Mouse (Mus musculus) adrenal gland, postnatal 25 days (tissue): ENCODE measurements at regions not wholly inside any gene's neighbourhood (a gene's known extent, or its start where the extent isn't known, plus 50 kb on each side); places are given as distances from the start of the nearest gene placed in this dataset.

ENCODE experiments used
- DNase-seq: peaks from one replicate; pipeline ENCODE4 v3.0.0; 2021; ENCODE audit warnings: mixed read lengths

DNA sequence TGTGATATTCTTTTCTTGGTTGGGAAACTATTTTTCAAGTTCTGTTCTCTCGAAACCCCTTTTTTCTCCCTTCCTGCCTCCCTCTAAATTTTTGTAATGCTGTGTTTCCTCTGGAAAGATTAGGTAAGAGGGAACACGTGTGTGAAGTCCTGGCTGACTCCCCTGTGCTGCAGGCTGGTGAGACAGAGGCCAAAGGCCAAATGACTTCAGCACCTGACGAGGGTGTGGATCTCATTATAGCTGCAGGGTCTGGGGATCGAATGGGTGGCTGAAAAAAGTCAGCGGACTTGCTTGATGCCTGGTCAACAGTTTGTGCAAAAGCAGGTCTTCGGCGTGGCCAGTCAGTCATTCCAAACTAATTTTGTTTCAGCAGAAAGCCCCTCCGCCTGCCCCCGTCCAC, 159.1 kb downstream of the En1 start:
- DNase-seq: no peak

DNA sequence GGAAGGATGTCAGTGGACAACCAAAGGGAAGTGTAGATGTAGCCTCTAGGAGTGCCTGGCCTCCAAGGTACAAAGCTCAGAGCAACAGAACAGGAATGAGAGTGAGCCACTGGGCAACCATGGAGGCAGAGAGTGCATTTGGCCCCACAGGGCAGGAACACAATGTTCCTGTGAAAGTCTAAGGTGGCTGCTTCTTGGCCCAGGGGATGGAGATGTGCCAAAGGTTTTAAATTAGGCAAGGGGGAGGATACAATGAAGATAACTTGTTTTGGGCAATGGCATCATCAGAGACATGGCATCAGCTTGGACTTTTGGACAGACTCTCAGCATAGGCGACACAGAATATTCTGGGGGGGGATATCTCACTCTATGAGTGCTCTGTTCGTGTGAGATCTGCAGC, 160.3 kb downstream of the En1 start:
- DNase-seq: no peak

DNA sequence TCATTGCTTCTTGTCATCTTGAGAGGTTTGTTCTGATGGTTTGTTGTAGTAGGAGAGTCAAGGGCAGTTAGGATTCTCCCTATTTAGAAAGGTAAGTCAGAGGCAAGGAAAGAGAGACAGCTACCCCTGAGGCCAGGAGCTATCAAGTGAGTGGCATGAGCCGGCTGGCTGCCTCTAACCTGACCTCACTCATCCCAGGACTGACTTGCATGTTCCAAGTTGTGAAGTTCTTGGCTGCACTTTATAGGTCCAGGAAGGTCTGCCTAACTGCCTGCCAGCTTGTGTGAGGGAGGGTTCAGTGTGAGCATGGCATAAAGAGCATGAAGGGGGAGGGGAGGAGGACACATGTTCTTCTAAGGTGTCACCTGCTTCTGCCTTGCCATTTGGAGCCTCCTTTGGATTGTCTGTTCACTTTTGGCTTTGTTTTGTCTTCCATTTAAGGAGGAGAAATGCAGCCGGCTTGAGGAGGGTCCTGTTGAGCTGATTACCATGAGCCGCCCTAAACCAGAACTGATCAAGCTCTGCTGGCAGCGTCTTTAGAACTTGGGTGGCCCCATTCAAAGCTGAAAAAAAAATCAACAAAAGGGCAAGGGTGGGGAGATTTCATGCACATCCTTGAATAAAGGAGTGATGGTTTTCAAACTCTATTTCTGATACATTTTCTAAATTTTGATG, 160.8 kb downstream of the En1 start:
- no peak for DNase-seq

DNA sequence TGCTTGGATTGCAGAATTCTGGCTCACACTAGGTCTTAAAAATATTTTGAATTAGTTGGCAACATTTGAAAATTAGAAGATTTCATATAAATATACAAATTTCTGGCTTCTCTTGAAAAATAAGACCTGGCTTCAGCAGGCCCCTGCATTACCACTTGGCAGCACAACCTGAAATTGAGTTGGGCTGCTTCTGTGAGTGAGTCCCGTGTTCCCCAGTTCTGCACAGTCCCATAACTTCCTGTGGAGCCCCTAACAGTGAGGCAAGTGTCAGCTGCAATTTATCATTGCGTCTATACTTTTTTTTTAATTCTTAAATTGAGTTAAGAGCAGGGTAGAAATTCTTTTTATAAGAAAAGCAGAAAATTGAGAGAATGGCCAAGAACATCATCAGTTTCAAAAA, 164.8 kb downstream of the En1 start:
- no peak for DNase-seq

DNA sequence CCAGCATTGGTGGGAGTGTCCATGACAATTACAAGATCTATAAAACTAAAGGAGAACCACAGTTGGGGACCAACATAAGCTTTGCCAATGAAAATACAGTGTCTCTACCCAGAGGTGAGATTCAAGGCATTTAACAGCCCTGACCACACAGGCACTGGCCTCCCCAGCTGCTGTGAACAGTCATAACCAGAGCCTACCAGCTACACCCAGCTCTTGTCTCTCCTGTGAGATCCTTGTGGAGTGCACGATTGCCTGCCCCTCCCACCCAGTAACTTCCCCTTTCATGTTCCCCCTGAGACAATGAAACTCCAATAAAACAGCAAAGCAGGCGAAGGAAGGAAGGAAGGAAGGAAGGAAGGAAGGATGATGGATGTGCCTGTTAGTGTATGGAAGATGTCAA, 169.1 kb downstream of the En1 start:
- no peak for DNase-seq

DNA sequence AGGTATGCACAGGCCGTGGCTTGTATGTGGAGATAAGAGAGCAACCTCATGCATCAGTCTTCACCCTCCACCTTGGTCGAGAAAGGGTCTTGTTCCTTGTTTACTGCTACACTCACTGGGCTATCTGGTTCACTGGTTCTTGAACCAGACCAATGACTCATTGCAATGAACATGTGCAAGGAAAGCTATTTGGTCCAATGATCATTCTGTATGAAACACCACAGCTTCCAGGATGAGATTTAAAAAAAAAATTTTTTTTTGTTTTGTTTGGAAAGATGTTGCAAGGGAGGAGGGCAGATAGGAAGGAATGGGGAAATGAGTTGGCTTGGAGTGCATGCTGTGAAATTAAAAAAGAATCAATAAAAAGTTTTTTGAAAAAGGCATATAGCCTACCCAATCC, 174.7 kb downstream of the En1 start:
- no peak for DNase-seq

DNA sequence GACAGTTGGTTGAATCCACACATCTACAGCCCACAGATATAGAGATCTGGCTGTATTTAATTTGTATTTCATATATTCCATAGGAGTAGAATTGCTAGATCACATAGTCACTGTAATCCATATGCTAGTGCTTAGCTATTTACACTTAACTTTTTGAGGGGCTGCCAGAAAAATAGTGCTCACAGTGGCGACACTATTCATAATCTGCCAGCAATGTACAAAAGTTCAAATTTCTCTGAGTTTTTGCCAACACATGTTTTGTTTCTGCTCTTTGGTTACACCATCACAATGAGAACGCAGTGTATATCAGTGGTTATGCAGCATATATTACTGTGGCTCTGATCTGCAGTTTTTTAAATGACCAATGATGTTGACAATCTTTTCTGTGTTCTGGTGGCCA, 175.2 kb downstream of the En1 start:
- no peak for DNase-seq

DNA sequence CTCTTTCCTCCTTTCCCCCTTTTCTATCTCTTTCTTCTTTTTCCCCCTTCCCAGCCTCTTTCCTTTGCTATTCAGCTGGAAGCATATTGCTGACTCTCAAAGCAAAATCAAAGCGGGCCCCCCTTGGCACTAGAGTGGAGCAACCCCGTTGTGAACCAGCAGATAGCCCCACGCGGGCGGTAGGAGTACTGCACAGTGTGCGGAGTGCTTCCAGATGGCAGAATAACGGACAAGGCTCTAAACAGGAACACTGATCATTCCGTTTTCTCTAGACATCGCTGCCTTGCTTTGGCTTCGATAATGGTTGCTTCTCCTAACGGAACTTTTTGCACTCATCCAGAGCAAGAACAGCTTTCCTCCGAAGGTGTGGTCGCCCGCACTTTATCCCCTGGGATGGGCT, 193.0 kb downstream of the En1 start:
- no peak for DNase-seq

DNA sequence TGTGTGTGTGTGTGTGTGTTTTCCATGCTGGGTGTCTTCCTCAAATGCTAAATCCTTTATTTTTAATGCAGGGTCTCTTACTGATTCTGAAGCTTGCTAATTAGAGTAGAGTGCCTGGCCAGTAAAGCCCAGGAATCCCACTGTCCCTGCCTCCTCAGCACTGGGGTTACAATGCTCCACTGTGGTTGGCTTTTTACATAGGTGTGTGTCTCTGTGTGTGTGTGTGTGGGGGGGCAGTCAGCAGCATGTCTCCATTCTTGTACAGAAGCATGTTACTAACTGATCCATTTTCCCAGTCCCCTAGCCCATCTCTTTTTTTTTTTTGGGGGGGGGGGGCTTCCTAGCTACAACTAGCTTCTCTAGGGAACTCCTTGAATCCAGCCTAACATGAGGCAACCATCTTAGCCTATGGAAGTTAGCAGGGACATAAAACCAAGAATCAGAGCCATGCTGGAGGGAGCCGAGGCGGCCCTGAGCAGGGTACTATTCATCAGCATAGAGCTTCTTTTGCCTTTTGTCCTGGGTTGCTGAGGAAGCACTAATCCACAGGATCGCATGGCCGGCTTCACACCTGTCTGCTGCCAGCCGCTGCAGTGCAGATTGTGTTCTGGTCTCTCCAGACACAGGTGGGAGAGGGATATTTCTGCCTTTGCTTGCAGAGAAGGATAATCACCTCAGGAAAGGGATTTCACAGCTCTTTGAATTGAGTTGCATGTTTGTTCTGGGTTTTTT, 199.2 kb downstream of the En1 start:
- DNase-seq: no peak

DNA sequence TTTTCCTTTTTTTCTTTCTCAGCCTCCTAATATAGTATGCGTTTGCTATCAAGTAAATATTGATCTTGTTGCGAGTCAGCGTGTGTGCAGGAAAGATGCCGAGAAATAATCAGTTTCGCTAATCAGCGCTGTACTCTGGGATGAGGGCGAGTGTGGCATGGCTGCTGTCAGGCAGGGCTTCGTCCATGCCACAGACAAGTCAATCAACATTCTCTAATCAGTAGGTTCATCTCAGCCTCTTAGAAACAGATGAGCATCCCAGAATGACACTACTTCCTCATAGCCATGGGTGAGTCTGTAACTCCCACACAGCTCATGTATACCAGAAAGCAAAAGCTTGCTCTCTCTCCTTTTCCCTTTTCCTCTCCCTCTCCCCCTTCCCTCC, 199.8 kb downstream of the En1 start:
- DNase-seq: no peak

DNA sequence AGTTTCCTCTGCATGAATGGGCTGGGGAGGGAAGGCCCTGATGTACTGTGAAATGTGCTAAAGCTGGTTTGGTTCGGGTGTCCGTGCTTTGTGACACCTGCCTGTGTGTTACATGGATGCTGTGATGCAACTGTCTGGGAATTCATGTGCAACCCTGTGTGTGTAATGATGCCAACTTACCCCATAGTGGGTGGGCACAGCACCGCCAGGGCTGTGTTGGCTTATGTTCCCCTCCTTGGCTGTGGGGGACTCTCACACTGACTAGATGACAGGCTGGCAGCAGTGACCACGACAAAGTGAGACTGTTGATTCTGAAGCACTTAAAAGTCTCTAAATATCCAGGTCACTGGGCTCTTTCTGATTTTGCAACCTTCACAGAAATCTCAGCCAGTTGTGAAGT, 212.2 kb downstream of the En1 start:
- no peak for DNase-seq

DNA sequence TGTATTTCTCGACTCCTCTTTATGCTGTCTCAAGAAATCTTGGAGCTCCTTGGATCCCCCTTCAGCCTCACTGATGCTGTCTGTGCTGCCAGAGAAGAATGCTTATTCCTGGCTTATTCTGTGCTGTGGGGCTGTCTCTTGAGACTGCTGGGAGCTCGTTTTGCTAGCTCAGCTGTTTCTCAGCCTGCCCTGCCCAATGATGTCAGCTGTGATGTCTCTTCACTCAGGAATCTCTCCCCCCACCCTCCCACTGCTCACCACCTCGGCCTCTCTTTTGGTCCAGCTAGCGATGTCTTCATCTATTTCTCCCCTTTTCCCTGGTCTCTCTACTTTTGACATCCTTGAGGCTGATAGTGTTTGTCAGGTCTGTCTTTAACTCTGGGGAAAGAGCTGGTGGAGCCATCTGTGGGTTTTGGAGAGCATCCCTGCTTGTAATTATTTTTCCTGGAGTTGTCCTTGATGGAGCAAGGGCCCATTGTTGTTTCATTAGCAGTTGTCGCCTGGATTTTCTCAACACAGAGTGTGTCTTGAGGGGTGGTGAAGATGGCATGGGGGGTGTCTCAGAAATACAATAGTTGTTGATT, 214.1 kb downstream of the En1 start:
- DNase-seq: no peak

DNA sequence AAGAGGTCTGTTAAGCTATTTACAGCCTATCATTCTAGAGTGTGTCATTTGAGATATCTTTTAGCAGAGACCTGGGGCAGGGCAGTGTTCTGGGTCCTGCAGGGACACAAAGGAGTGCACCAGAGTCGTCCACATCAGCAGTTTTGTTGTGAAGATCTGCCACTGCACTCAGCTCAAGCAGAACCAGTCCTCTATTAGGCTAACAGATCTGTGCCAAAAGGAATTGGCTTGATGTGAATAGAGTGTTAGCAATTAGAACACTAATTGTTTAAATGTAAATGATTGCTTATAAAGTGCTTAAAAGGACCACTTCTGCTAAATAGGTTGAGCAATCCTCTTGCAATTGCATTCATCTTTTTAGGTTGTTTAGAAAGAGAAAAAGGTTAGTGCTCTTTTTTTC, 215.3 kb downstream of the En1 start:
- no peak for DNase-seq

DNA sequence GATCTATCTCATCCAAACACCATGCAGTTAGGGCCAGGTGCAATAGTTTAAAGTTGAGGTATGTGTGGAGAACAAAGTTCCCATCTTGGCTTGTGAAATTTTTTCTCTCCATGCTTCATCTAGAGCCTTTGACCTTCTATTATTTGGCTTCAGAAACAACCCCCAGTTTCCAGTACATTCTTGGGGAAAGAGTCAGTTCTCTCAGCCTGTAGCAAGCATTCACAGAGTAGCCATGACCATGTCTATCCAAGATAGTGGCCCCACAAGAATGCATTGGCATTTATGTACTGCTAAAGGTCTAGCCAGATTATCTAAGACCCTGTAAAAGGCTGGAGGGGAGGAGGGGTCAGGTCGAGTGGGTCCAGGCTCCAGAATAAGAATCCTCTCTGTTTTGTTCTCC, 229.8 kb downstream of the En1 start:
- DNase-seq: no peak

DNA sequence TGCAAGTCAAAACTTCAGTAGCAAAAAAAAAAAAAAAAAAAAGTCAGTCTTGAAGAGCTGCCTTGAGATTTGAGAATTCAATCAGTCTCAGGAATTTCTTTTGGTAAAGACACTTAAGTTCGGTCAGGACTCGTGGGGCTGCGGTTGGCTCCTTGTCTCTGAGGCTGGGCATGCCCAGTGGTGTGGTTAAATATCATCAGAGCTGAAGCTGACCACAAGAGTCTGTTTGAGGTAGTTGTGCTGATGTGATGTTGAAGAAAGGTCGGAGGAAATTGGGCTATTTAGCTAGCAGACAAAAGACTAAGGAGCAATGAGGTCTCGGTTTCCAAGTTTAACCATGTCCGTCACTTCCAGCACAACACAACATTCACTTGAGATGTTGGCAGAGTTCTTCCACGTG, 240.4 kb downstream of the En1 start:
- DNase-seq: no peak

DNA sequence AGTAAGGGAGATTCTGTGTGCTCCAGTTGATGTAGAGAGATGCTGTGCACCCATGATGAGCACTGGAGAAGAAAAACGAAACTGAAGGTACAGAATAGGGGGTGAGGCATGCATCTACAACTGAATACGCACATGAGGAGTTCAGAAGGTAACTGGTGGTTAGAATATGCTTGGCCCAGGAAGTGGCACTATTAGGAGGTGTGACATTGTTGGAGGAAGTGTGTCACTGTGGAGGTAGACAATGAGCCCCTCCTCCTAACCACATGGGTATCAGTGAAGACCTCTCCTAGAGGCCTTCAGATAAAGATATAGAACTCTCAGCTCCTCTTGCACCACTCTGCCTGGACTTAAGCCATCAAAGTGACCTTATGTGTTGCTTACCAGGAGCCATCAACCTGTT, 243.9 kb downstream of the En1 start:
- DNase-seq: no peak

DNA sequence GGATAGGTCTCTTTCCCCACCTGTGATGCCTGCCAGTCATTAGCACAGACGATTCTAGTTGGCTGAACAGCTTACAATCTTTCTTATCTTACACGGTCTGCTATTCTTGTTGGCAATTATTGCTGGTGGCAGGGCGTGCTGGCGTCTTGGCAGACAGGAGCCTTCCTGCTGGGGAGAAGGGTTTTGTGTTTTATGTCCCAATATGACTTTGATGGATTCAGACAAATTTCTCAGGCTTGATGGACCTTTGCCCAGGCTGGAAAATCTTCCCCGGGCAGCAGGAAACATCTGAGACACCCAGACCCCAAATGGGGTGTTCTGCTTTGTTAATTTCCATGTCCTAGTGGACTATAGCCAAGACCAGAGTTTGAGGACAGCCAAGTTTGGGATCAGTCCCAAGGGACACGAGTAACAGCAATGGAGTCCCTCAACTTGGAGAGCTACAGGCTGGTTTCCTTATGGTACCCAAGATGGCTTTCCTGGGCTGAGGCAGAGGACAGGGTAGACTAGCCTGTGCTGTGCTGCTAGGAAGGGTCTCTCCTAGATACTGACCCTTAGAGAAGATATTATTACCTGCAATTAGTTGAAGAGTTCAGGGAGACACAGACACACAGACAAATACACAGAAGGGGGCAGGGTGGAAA, 249.8 kb downstream of the En1 start:
- DNase-seq: peak; percentile 2

DNA sequence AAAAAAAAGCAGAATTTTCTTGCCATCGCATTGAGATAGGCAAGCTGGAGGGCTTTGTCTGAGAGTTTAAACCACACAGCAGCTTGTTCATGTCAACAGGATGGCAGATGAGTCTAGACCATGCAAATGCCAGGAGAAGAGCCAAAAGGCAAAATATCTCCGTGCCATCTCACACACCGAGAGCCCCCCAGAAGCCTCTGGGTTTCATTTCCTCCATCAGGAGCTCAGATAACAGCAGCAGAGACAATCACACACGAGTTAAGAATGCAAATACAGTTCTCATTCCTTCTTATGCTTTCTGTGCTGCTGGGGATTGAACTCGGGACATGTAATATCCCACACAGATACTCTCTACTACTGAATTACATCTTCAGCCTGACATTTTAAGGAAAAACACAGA, 255.3 kb downstream of the En1 start:
- no peak for DNase-seq

DNA sequence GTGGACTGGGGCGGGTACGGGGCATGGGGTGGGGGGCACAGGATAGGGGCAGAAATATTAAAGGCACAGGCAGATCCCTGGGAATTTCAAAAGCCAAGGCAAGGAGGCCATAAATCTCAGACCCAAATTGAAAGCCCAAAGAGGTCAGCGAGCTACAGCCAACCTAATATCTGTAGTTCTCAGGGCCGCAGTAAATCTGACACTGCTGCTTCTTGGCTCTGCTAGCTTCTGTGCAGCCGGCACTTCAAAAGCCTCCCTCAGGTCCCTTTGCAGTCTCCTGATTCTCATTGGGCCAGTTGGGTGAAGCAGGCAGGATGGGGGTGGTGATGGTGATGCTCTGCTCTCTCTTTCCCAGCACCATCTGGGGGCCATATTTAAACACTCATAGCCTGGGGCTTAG, 257.3 kb downstream of the En1 start:
- DNase-seq: peak; percentile 4

DNA sequence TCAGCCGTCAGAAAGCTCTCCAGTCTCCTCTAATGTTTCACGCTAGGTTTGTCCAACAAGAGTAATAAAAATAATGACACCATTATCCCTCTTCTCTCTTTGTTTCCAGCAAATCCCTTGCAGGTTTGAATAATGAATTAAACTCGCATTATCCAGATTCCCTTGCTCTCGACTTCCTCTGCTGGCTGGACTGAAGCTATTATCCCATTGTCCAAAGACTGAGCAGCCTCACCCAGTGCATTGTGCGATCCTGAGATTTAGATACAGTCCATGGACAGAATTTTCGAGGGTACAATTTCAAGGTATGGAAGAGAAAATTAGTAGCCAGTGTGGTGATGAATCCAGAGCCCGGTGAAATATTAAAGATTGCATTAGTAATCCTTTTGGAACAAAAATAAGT, 270.3 kb downstream of the En1 start:
- no peak for DNase-seq

DNA sequence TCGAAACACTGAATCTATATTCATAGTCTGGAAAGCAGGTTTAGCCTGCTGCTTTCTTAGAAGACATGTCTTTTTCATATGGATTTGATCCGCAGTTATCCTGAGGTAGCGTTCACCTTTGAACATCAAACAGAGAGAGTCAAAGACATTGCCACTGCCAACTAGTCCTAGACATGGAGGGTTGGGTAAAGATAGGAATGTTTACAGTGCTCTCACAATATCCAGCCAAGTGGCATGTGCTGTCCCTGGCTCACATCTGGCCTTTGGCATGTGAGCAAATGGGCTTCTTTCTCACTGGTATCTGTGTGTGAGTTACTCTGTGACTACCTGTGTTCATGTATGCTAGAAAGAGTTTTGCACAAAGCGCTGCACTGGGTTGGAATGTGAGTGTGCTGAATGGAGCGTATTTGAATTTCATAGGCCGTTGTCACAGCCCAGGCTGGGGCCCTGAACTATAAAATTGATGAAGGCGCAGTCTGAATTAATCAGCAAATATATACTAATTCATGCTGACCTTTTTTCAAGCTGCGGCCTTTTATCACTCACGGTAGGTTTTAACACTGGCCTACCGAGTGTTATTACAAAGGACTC, 280.8 kb downstream of the En1 start:
- DNase-seq: no peak

DNA sequence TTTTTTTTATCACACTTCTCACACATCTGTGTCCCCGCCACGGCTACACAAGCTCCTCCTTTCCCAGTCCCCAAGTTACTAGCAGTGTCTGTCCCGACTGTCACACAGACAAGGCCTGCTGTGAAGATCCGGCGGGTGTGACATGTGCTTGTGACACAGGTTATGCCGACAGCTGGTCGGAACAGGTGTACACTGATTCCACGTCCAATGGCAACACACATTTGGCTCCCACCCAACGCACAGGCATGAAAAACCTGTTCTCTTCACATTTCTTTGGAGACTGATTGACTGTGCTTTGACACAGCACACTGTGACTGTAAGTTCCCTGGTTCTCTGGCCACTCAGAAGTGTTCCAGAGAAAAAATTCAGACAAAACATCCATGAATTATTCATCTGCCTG, 281.4 kb downstream of the En1 start:
- no peak for DNase-seq

DNA sequence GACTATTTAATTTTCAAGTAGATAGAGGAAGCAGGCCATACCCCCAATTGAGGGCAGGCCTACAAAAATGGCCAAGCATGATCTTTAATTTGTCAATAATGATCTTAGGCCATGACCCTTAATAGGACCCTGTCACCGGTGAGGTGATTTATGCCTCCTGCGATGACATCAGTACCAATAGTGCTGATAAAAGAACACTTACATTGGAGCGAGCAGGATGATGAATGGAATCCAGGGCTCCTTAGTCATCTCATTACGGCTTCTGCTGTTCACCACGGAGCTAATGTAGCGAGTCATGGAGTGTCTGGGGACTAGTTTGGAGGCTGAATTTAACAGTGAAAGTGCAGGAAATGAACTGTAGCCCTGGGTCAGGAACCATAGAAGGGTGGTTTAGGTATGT, 308.6 kb downstream of the En1 start:
- DNase-seq: peak; percentile 3
